Mouse (Mus musculus): ENCODE measurements around the gene Napb. TPM values are rescaled to one million over a fixed set of nuclear protein-coding genes. Genes with fewer than 3 reads are reported as not detected.
A peak's percentile ranks its signal among the peaks of the same experiment; 100 is the strongest.

Gene Napb
- polyA plus RNA-seq, 1 experiment from 2014 or later: 2.5 TPM

DNA sequence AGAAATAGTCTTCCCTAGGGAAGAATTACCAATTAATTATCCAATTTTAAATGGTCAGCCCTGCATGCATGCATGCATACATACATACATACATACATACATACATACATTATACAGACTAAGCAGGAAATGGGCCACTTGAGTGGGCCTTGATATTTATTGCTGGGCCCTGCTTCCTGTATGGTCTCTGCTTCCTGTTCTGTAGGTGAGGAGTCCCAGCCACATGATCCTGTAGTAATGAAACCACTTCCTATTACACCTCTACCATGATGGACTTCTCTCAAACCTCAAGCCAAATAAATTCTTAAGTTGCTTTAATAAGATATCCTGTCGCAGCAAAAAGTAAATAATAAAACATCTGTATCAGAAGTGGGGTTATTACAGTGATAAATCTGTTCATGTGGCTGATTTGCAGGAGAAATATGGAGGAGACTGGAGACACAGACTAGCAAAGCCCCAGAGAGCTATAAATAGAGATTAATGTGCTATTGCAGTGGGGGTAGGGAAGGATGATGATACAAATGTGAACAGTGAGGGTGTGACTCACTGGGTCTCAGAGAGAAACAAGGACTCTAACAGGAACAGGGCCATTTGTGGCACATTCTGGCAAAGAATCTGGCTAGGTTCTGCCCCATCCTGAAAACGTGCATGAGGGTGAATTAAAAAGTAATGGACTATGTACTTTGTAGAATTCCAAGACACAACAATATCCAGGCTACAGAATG, 12.8 kb downstream of the Napb start:
- no peaks in the 10 kb centered on the region for H3K36me3 ChIP-seq
- no peak overlapping the region for H3K27ac ChIP-seq
- H3K9me3 ChIP-seq (replicated peaks): no peaks in the 10 kb centered on the region
- no peak overlapping the region for H3K9ac ChIP-seq
- H3K4me2 ChIP-seq: no peak overlapping the region
- H3K4me1 ChIP-seq (replicated peaks): peaks cover 14% of the 10 kb centered on the region; the same call in 1 of the 2 replicates
- H3K4me3 ChIP-seq: no peak overlapping the region
- H3K27me3 ChIP-seq: no peaks in the 10 kb centered on the region
- ATAC-seq (replicated peaks; ENCODE audit: insufficient number of reproducible peaks, insufficient read depth, low FRiP score, low read depth): 0 out of 2 replicates have a peak, but pooled peaks have one; percentile 48
- 66% methylated on average over 2 of the region's 2 CpGs for WGBS

- Histone ChIP-seq H3K4me3 (no peak overlapping the region), H3K4me1 (replicated peaks) (peaks cover 14% of the 10 kb centered on the region; the same call in 1 of the 2 replicates), H3K27me3 (no peaks in the 10 kb centered on the region), H3K9ac (no peak overlapping the region), H3K36me3 (no peaks in the 10 kb centered on the region), H3K27ac (peak overlapping the region; percentile 37), H3K9me3 (replicated peaks) (no peaks in the 10 kb centered on the region), H3K4me2 (no peak overlapping the region)
- WGBS: 32% methylated on average over 2 of the region's 2 CpGs
- 0 out of 2 replicates have a peak, but pooled peaks have one; percentile 27 for ATAC-seq (replicated peaks; ENCODE audit: insufficient number of reproducible peaks, insufficient read depth, low FRiP score, low read depth)
Measured at GRCm38 (mm10) chr2:148717072-148717471, 15.2 kb downstream of the Napb start.

GRCm38 (mm10) chr2:148712326-148712725, 19.9 kb downstream of the Napb start:
- 76% methylated on average over 3 of the region's 3 CpGs for WGBS
- H3K4me3 ChIP-seq: no peak overlapping the region
- no peak for ATAC-seq (replicated peaks; ENCODE audit: insufficient number of reproducible peaks, insufficient read depth, low FRiP score, low read depth)
- no peak overlapping the region for H3K9ac ChIP-seq
- H3K27ac ChIP-seq: no peak overlapping the region
- peaks cover 5% of the 10 kb centered on the region; the same call in 1 of the 2 replicates for H3K4me1 ChIP-seq (replicated peaks)
- no peaks in the 10 kb centered on the region for H3K9me3 ChIP-seq (replicated peaks)
- no peak overlapping the region for H3K4me2 ChIP-seq
- H3K36me3 ChIP-seq: no peaks in the 10 kb centered on the region; the same call in 1 of the 2 replicates
- no peaks in the 10 kb centered on the region for H3K27me3 ChIP-seq

DNA sequence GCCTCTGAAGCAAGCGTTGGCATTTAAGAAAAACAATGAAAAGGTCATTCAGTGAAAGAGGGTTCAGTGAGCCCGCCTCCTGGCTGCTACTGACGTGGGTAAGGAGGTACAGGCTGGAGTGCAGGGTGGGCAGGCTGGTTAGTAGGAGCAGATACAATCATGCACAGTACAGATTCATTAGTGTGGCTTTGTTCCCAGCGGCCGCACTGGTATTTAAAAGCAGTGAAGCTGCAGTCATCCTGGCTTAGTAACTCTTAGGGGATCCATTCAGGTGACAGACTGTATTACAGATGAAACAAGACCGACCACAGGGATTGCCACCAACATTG, 25.1 kb downstream of the Napb start:
- H3K4me2 ChIP-seq: no peak overlapping the region

GRCm38 (mm10) chr2:148706409-148707201, 25.7 kb downstream of the Napb start:
- Histone ChIP-seq H3K36me3 (no peaks in the 10 kb centered on the region; the same call in 1 of the 2 replicates), H3K4me2 (no peak overlapping the region), H3K27ac (no peak overlapping the region), H3K4me1 (replicated peaks) (no peaks in the 10 kb centered on the region), H3K4me3 (no peak overlapping the region), H3K9me3 (replicated peaks) (no peaks in the 10 kb centered on the region), H3K9ac (no peak overlapping the region), H3K27me3 (no peaks in the 10 kb centered on the region)
- 77% methylated on average over 15 of the region's 15 CpGs for WGBS
- ATAC-seq (replicated peaks; ENCODE audit: insufficient number of reproducible peaks, insufficient read depth, low FRiP score, low read depth): no peak

More for the DNA sequence above, 25.1 kb downstream of the Napb start:
- Histone ChIP-seq H3K9me3 (replicated peaks) (no peaks in the 10 kb centered on the region), H3K4me1 (replicated peaks) (no peaks in the 10 kb centered on the region), H3K36me3 (no peaks in the 10 kb centered on the region; the same call in 1 of the 2 replicates), H3K4me3 (no peak overlapping the region), H3K27ac (no peak overlapping the region), H3K9ac (no peak overlapping the region), H3K27me3 (no peaks in the 10 kb centered on the region)
- no peak for ATAC-seq (replicated peaks; ENCODE audit: insufficient number of reproducible peaks, insufficient read depth, low FRiP score, low read depth)
- 88% methylated on average over 6 of the region's 6 CpGs for WGBS

GRCm38 (mm10) chr2:148698571-148698970, 33.7 kb downstream of the Napb start:
- Histone ChIP-seq H3K27ac (no peak overlapping the region), H3K36me3 (peaks cover 44% of the 10 kb centered on the region), H3K27me3 (no peaks in the 10 kb centered on the region), H3K4me3 (no peak overlapping the region), H3K4me2 (no peak overlapping the region), H3K9me3 (replicated peaks) (no peaks in the 10 kb centered on the region), H3K9ac (no peak overlapping the region), H3K4me1 (replicated peaks) (no peaks in the 10 kb centered on the region)
- no peak for ATAC-seq (replicated peaks; ENCODE audit: insufficient number of reproducible peaks, insufficient read depth, low FRiP score, low read depth)
- 78% methylated on average over 5 of the region's 5 CpGs for whole genome bisulfite sequencing

- ATAC-seq (replicated peaks; ENCODE audit: insufficient number of reproducible peaks, insufficient read depth, low FRiP score, low read depth): no peak
- H3K9me3 ChIP-seq (replicated peaks): no peaks in the 10 kb centered on the region
- peaks cover 64% of the 10 kb centered on the region for H3K36me3 ChIP-seq
- no peak overlapping the region for H3K9ac ChIP-seq
- H3K4me1 ChIP-seq (replicated peaks): peaks cover 14% of the 10 kb centered on the region
- WGBS: 91% methylated on average over 5 of the region's 5 CpGs
- no peak overlapping the region for H3K27ac ChIP-seq
- no peak overlapping the region for H3K4me3 ChIP-seq
- no peaks in the 10 kb centered on the region for H3K27me3 ChIP-seq
- H3K4me2 ChIP-seq: no peak overlapping the region
Measured at GRCm38 (mm10) chr2:148690781-148691180, 41.5 kb downstream of the Napb start.

DNA sequence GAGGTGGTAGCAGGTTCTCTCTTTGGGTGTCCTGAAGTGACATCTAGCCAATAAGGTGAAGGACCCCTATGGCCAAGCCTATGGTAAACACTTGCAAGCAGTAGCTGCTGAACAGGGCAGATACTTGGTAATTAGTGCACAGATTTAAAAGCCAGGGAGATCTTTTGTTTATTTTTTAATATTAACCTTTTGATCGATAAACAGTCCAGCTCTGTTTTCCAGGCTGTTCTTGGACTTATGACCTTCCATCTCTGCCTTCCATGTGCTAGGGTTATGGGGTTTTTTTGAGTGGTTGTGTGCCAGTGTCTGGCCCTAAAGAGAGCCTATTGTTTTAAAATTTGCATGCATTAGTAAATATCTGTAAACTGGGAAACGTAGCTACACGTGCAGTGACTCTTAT, 42.0 kb downstream of the Napb start:
- no peak overlapping the region for H3K4me3 ChIP-seq
- H3K9ac ChIP-seq: no peak overlapping the region
- no peaks in the 10 kb centered on the region for H3K27me3 ChIP-seq
- H3K4me1 ChIP-seq (replicated peaks): peaks cover 14% of the 10 kb centered on the region
- no peak overlapping the region for H3K27ac ChIP-seq
- 83% methylated on average over 3 of the region's 3 CpGs for WGBS
- no peak overlapping the region for H3K4me2 ChIP-seq
- H3K36me3 ChIP-seq: peaks cover 64% of the 10 kb centered on the region
- no peak for ATAC-seq (replicated peaks; ENCODE audit: insufficient number of reproducible peaks, insufficient read depth, low FRiP score, low read depth)
- no peaks in the 10 kb centered on the region for H3K9me3 ChIP-seq (replicated peaks)

DNA sequence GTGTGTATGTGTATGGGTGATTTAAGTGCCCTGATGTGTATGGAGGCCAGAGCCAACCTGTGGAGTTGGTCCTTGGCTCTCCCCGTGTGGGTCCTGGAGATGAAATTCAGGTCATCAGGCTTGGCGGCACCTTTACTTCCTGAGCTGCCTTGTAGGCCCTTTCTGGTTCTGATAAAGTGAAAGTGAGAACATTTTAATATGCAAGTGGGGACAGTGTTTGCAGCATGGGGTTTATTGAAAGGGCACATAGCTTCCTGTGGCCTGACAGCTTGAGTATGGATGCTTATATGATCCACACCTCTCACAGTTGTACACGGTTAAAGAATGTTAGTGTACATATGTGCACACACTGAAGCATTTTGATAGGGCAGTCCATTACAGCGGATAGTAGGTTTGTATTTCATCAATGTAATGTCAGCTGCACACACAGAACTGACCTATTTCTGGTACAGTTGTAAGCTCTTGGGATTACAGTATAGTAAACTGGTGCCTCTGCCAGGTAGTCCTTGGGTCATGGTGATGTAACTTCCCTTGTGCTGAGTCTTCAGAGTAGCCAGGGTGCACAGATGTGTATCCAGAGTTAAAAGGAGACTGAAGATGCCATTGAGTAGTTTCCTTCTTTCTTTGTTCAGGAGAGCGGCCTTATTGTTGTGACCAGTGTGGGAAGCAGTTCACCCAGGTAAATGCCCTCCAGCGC, 42.7 kb downstream of the Napb start:
- Histone ChIP-seq H3K36me3 (peaks cover 62% of the 10 kb centered on the region), H3K4me3 (no peak overlapping the region), H3K27ac (no peak overlapping the region), H3K9me3 (replicated peaks) (no peaks in the 10 kb centered on the region), H3K9ac (no peak overlapping the region), H3K27me3 (no peaks in the 10 kb centered on the region), H3K4me1 (replicated peaks) (peaks cover 14% of the 10 kb centered on the region), H3K4me2 (no peak overlapping the region)
- ATAC-seq (replicated peaks; ENCODE audit: insufficient number of reproducible peaks, insufficient read depth, low FRiP score, low read depth): no peak
- 89% methylated on average over 6 of the region's 6 CpGs for WGBS

DNA sequence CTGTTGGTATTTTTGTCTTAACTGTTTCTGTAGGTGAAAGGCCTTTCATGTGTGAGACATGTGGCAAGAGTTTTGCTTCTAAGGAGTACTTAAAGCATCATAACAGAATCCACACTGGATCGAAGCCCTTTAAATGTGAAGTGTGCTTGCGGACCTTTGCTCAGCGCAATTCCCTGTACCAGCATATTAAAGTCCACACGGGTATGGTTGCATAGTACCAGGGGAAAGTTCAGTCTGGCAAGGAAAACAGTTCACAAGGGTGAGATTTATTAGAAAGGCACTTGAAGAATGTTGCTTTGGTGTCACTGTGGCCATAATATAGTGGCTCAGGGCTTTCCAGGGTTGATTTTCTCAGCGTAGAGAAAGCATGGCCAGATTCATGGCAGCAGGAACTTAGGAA, 44.3 kb downstream of the Napb start:
- no peak overlapping the region for H3K4me2 ChIP-seq
- no peak overlapping the region for H3K27ac ChIP-seq
- no peaks in the 10 kb centered on the region for H3K9me3 ChIP-seq (replicated peaks)
- no peak overlapping the region for H3K4me3 ChIP-seq
- ATAC-seq (replicated peaks; ENCODE audit: insufficient number of reproducible peaks, insufficient read depth, low FRiP score, low read depth): no peak
- H3K9ac ChIP-seq: no peak overlapping the region
- peaks cover 9% of the 10 kb centered on the region for H3K4me1 ChIP-seq (replicated peaks)
- 96% methylated on average over 5 of the region's 5 CpGs for WGBS
- peaks cover 74% of the 10 kb centered on the region for H3K36me3 ChIP-seq
- H3K27me3 ChIP-seq: no peaks in the 10 kb centered on the region

DNA sequence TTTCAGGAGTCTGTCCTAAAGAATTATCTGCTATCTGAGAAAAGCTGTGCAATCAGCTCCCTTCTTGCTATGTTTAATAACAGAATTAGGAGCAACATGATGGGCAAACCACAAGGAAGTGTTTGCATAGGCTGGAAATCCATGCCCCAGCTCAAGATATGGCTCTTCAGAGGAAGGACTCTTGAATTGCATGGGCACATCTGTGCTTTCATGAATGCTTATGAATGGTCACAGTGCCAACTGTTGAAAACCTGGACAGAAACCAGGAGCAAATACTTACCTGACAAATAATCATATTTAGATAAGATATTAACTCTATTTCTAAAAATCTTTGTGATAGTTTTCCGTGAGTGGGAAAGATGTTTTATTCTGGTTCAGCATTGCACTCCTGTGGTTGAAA, 45.4 kb downstream of the Napb start:
- 56% methylated on average over 1 of the region's 1 CpGs for WGBS
- no peak overlapping the region for H3K9ac ChIP-seq

More for the DNA sequence above, 45.4 kb downstream of the Napb start:
- Histone ChIP-seq H3K27ac (no peak overlapping the region), H3K9me3 (replicated peaks) (no peaks in the 10 kb centered on the region), H3K4me1 (replicated peaks) (peaks cover 12% of the 10 kb centered on the region), H3K27me3 (no peaks in the 10 kb centered on the region), H3K36me3 (peaks cover 68% of the 10 kb centered on the region), H3K4me2 (no peak overlapping the region), H3K4me3 (no peak overlapping the region)
- ATAC-seq (replicated peaks; ENCODE audit: insufficient number of reproducible peaks, insufficient read depth, low FRiP score, low read depth): no peak

Data from heart, embryonic 15.5 days (tissue).